Mouse (Mus musculus): ENCODE results near the gene Shisal1. TPM values are rescaled to one million over a fixed set of nuclear protein-coding genes. Genes with fewer than 3 reads are reported as not detected.

Shisal1 gene
- total RNA-seq, 2 experiments from 2014 or later: 45.8 to 57.1 TPM

- DNase-seq (ENCODE audit: low spot score in 2 of 2): no peak
- intact Hi-C loops (cut with DNase I): no loop called here
These were observed 115.8 kb downstream of the Shisal1 start for GRCm38 (mm10) chr15:84331066-84331612.

GRCm38 (mm10) chr15:84329940-84330339 is 117.0 kb downstream of the Shisal1 start:
- intact Hi-C loops (cut with DNase I): no loop called here
- no peak for DNase-seq (ENCODE audit: low spot score in 2 of 2)

Other genes with a start within 250 kb of the Shisal1 start
- gene Parvb, start 215.1 kb downstream of the Shisal1 start, total RNA-seq (2021): 10 to 100 TPM; 28.4 to 28.7 TPM
- 1 to 10 TPM; 5.9 to 7.8 TPM for gene Parvg, start 123.1 kb downstream of the Shisal1 start, total RNA-seq (2021)
- 10 to 100 TPM; 57.5 to 65.8 TPM for gene Rtl6, start 110.7 kb upstream of the Shisal1 start, total RNA-seq (2021)
- gene Prr5, start 222.5 kb upstream of the Shisal1 start, total RNA-seq (2021): 10 to 100 TPM; 11.9 to 13.7 TPM